Mouse (Mus musculus) midbrain, embryonic 15.5 days (tissue): ENCODE data around the gene Catip. TPM values are rescaled to one million over a fixed set of nuclear protein-coding genes. Genes with fewer than 3 reads are reported as not detected.
"Not testable (repeated sequence)": the region's sequence is repeated elsewhere in the genome, so short reads cannot be mapped to it uniquely, and the experiment has no call there.

Experiments
- ATAC-seq: fragments of 200-750 bp; cut with Nextera tagmentation; replicated peaks from 2 replicates; pipeline ENCODE4 v1.8.0; 2017; ENCODE audit warnings: moderate TSS enrichment
- H3K27ac ChIP-seq: fragments of 300-500 bp; sonication (generic); 2 replicates; pipeline ENCODE4 v1.5.1; 2015; ENCODE audit warnings: mild to moderate bottlenecking, inconsistent platforms
- H3K27me3 ChIP-seq: fragments of 300-500 bp; sonication (generic); replicated peaks from 2 replicates; pipeline ENCODE4 v1.6.1; 2015; ENCODE audit warnings: inconsistent platforms
- H3K36me3 ChIP-seq: fragments of 300-500 bp; sonication (generic); replicated peaks from 2 replicates; pipeline ENCODE4 v1.6.1; 2015; ENCODE audit warnings: inconsistent platforms
- H3K4me1 ChIP-seq: fragments of 300-500 bp; sonication (generic); 2 replicates; pipeline ENCODE4 v1.6.1; 2015; ENCODE audit warnings: inconsistent platforms
- H3K4me2 ChIP-seq: fragments of 300-500 bp; sonication (generic); 2 replicates; pipeline ENCODE4 v1.6.1; 2015; ENCODE audit warnings: inconsistent platforms, mild to moderate bottlenecking, moderate library complexity
- H3K4me3 ChIP-seq: fragments of 300-500 bp; sonication (generic); 2 replicates; pipeline ENCODE4 v1.5.1; 2015; ENCODE audit warnings: mild to moderate bottlenecking, inconsistent platforms
- H3K9ac ChIP-seq: fragments of 300-500 bp; sonication (generic); 2 replicates; pipeline ENCODE4 v1.6.1; 2015; ENCODE audit warnings: mild to moderate bottlenecking, inconsistent platforms
- H3K9me3 ChIP-seq: fragments of 300-500 bp; sonication (generic); 2 replicates; pipeline ENCODE4 v1.6.1; 2016; ENCODE audit warnings: inconsistent platforms
- WGBS: fragments of 180-500 bp; shearing (Covaris S2); methylation state at CpG from one replicate; pipeline ENCODE4 v1.1.7; 2015; ENCODE audit warnings: mixed read lengths; 5-methylcytosine and 5-hydroxymethylcytosine counted together
- polyA plus RNA-seq: library from polyadenylated mRNA; unstranded; fragments of >200 nt; fragmentation: Nextera tagmentation; extraction: Ambion mirVana; gene quantifications from 2 replicates; pipeline ENCODE4 v1.2.1, GENCODE M21; 2015

Catip gene
- polyA plus RNA-seq, 1 experiment from 2014 or later: 1.9 TPM

- Histone ChIP-seq H3K27ac (0 out of 2 replicates have a peak overlapping the region, but pooled peaks have one; percentile 65), H3K4me2 (peak overlapping the region; percentile 92), H3K4me3 (peak overlapping the region; percentile 52), H3K4me1 (peaks cover 22% of the 10 kb centered on the region)
- not testable (repeated sequence) for H3K9ac ChIP-seq, H3K27me3 ChIP-seq, ATAC-seq, H3K36me3 ChIP-seq, H3K9me3 ChIP-seq
- 10% methylated on average over 12 of the region's 12 CpGs for WGBS
Observed at GRCm38 (mm10) chr1:74396456-74397222, 34.7 kb downstream of the Catip start.

- H3K27ac ChIP-seq: peak overlapping the region; percentile 65
- peak overlapping the region; percentile 52 for H3K4me3 ChIP-seq
- ATAC-seq: peak; percentile 85
- peaks cover 18% of the 10 kb centered on the region for H3K4me1 ChIP-seq
- no peaks in the 10 kb centered on the region for H3K27me3 ChIP-seq
- H3K4me2 ChIP-seq: peak overlapping the region; percentile 92
- H3K36me3 ChIP-seq: 0 out of 2 replicates have a peak, but pooled peaks cover 4% of the 10 kb centered on the region
- no peaks in the 10 kb centered on the region for H3K9me3 ChIP-seq
- H3K9ac ChIP-seq: peak overlapping the region; percentile 41
- WGBS: under 1% methylated on average over 40 of the region's 41 CpGs
Observed at GRCm38 (mm10) chr1:74397268-74397918, 35.5 kb downstream of the Catip start.

GRCm38 (mm10) chr1:74397919-74398451 is 36.1 kb downstream of the Catip start:
- peak overlapping the region; percentile 65; the same call in 1 of the 2 replicates for H3K27ac ChIP-seq
- H3K9ac ChIP-seq: peak overlapping the region; percentile 41
- H3K4me3 ChIP-seq: peak overlapping the region; percentile 52
- H3K4me2 ChIP-seq: peak overlapping the region; percentile 92
- no peaks in the 10 kb centered on the region for H3K9me3 ChIP-seq
- H3K36me3 ChIP-seq: 0 out of 2 replicates have a peak, but pooled peaks cover 4% of the 10 kb centered on the region
- peaks cover 12% of the 10 kb centered on the region for H3K4me1 ChIP-seq
- H3K27me3 ChIP-seq: no peaks in the 10 kb centered on the region
- WGBS: 2% methylated on average over 11 of the region's 11 CpGs
- ATAC-seq: no peak; the same call in none of the 2 replicates

GRCm38 (mm10) chr1:74400531-74400930 is 38.6 kb downstream of the Catip start:
- Histone ChIP-seq H3K9ac (no peak overlapping the region), H3K27me3 (no peaks in the 10 kb centered on the region), H3K9me3 (no peaks in the 10 kb centered on the region), H3K4me1 (peaks cover 7% of the 10 kb centered on the region; the same call in 1 of the 2 replicates), H3K27ac (no peak overlapping the region), H3K4me2 (no peak overlapping the region), H3K4me3 (no peak overlapping the region), H3K36me3 (no peaks in the 10 kb centered on the region)
- ATAC-seq: no peak
- 89% methylated on average over 3 of the region's 3 CpGs for WGBS

GRCm38 (mm10) chr1:74401015-74401702 is 39.3 kb downstream of the Catip start:
- H3K4me3 ChIP-seq: no peak overlapping the region
- H3K27me3 ChIP-seq: no peaks in the 10 kb centered on the region
- H3K4me1 ChIP-seq: peaks cover 7% of the 10 kb centered on the region; the same call in 1 of the 2 replicates
- no peak overlapping the region for H3K9ac ChIP-seq
- ATAC-seq: no peak
- 52% methylated on average over 16 of the region's 16 CpGs for WGBS
- H3K9me3 ChIP-seq: no peaks in the 10 kb centered on the region
- no peak overlapping the region for H3K4me2 ChIP-seq
- H3K27ac ChIP-seq: no peak overlapping the region
- no peaks in the 10 kb centered on the region for H3K36me3 ChIP-seq

DNA sequence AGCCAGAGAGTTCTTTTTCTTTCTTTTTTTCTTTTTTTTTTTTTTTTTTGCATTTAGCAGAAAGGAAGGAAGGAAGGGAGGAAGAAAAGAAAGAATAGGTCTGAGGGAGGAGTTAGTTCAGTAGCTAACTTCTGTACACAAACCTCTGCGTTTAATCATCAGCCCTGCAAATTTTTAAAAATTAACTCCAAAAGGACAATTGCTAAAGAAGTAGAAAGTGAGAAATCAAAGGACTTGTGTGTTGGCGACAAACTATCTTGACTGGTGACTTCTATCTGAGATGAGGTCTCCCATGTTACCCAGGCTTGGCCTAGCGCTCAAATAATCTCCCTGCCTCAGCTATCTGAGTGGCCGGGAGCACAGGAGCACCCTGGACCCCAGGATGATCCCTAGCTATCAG is 42.3 kb downstream of the Catip start:
- Histone ChIP-seq H3K27ac (no peak overlapping the region), H3K4me1 (no peaks in the 10 kb centered on the region), H3K4me3 (no peak overlapping the region), H3K9me3 (no peaks in the 10 kb centered on the region), H3K27me3 (no peaks in the 10 kb centered on the region), H3K9ac (no peak overlapping the region), H3K4me2 (no peak overlapping the region), H3K36me3 (no peaks in the 10 kb centered on the region)
- no peak for ATAC-seq
- 88% methylated on average over 4 of the region's 4 CpGs for WGBS

DNA sequence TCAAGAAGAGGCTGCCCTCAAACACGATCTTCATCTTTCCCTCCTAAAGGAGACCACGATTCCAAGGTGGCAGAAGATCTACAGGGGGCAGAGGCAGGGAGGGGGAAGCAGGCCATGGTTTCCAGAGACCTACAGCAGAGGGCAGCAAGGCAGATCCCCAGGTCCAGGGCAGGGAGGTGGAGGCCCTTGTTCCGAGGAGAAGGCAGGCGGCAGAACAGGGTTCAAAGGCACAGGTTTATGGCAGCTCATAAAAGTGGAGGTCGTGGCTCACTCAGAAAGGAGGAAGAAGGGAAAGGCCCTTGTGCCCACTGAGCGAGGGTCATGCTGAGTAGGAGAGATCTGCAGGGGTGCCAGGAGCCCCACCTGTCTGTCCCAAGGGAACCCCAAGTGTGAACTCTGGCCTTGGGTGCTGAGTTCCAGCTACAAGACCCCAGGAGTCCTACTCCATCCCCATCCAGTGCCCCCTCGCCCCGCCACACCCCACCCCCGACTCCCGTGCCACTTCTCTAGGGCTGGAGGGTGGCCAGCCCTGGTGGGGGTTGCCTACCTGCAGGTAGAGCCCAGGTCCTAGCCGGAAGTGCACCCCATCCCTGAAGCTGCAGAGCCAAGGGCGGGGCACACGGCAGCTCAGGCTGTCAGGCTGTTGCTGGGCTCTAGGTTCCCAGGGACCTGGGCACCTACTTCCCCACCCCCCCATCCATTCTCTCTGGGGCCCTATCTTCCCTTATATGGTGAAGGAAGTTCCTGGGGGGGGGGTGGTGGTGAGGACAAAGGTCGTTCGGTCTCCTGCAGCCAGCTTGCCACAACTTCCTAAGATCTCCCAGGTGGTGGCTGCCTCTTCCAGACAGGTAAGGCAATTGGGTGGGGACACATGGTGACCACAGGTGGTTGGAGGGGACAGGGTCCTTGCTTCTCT is 46.9 kb downstream of the Catip start, which contains the start of gene Vil1:
Gene Vil1, plus strand, starts transcription at position 788 of the 916 bp plus-strand sequence.
- H3K27me3 ChIP-seq: no peaks in the 10 kb centered on the region
- H3K9me3 ChIP-seq: no peaks in the 10 kb centered on the region
- no peaks in the 10 kb centered on the region for H3K36me3 ChIP-seq
- H3K4me3 ChIP-seq: no peak within 1 kb of the TSS
- H3K9ac ChIP-seq: no peak within 1 kb of the TSS
- H3K27ac ChIP-seq: no peak within 1 kb of the TSS
- no peaks in the 10 kb centered on the region for H3K4me1 ChIP-seq
- H3K4me2 ChIP-seq: no peak within 1 kb of the TSS
- no peak for ATAC-seq
- WGBS: 59% methylated on average over 15 of the region's 15 CpGs

DNA sequence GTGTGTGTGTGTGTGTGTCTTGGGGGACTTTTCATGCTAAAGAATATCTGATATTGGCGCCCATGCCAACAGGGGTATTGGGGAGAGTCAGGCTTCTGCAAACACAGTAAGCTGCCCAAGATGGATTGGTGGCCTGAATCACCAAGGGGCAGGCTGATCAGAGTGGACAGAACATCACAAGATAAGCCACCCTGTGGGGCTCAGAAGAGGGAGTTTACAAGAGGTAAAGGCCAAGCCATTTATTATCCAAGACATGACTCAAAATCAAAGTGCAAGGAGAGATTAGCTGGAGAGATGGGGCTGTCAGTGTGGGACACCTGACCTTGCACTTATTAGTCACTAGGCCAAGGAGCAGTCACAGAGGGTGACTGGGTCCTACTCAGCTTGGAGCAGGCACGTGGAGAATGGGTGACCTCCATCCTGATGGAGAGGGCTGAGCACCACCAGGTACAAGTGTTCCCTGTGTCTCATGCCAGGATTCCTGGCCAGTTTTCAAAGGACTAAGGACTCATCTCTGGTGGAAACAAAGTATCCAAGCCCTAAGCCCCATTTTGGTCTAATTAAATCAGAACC is 49.9 kb downstream of the Catip start:
- no peak for ATAC-seq
- no peaks in the 10 kb centered on the region for H3K27me3 ChIP-seq
- no peaks in the 10 kb centered on the region for H3K9me3 ChIP-seq
- no peak overlapping the region for H3K27ac ChIP-seq
- no peak overlapping the region for H3K9ac ChIP-seq
- no peaks in the 10 kb centered on the region for H3K4me1 ChIP-seq
- no peak overlapping the region for H3K4me3 ChIP-seq
- no peaks in the 10 kb centered on the region for H3K36me3 ChIP-seq
- H3K4me2 ChIP-seq: no peak overlapping the region
- 56% methylated on average over 2 of the region's 2 CpGs for WGBS

DNA sequence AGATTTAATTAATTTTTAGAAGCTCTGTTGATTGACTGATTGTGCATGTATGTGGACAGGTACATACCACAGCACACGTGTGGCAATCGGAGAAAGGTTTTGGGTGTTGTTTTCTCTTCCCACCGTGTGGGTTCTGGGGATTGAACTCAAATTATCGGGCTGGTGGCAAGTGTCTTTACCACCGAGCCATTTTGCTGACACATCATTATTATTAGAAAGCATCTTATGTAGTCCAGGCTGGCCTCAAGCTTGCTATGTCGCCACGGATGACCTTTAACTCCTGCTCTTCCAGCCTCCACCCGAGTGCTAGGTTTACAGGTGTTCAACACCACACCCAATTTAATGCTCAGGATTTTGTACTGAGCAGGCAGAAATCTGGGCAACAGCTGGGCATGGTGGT is 50.8 kb downstream of the Catip start:
- Histone ChIP-seq H3K4me3 (no peak overlapping the region), H3K27ac (no peak overlapping the region), H3K9me3 (no peaks in the 10 kb centered on the region), H3K4me1 (no peaks in the 10 kb centered on the region), H3K27me3 (no peaks in the 10 kb centered on the region), H3K9ac (no peak overlapping the region), H3K36me3 (no peaks in the 10 kb centered on the region), H3K4me2 (no peak overlapping the region)
- WGBS: 81% methylated on average over 8 of the region's 8 CpGs
- no peak for ATAC-seq

DNA sequence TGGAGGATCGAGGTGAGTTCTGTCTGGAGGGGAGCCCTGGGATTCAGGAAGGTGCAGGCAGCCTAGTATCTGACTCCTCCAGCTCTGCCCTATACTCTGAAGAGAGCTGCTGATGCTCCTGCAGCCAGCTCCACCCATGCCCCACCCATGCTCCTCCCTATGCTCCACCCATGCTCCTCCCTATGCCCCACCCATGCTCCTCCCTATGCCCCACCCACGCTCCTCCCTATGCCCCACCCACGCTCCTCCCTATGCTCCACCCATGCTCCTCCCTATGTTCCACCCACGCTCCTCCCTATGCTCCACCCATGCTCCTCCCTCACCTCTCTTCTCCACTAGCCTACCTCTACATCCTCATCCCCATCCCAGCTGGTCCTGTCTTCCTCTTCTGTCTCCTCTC is 53.2 kb downstream of the Catip start:
- no peak overlapping the region for H3K27ac ChIP-seq
- WGBS: 57% methylated on average over 4 of the region's 4 CpGs
- ATAC-seq: no peak

More for the DNA sequence above, 53.2 kb downstream of the Catip start:
- Histone ChIP-seq H3K9ac (no peak overlapping the region), H3K4me1 (no peaks in the 10 kb centered on the region), H3K36me3 (no peaks in the 10 kb centered on the region), H3K4me3 (no peak overlapping the region), H3K27me3 (no peaks in the 10 kb centered on the region), H3K4me2 (no peak overlapping the region), H3K9me3 (no peaks in the 10 kb centered on the region)
